8 mouse cellular contexts compared by ENCODE assay signal in genomic region chr4:143324925-143325624, GRCm38 (mm10). TPM values are rescaled to one million over a fixed set of nuclear protein-coding genes. Genes with fewer than 3 reads are reported as not detected.
DNase-seq lines count a peak whose midpoint lies in the region; ATAC-seq and TF ChIP-seq lines count a peak whose summit lies in the region.

No protein-coding gene starts in this region.

- peak overlapping the region; percentile 49; the same call in 1 of the 2 replicates for H3K9ac ChIP-seq in kidney, embryonic 16.5 days (replicated peaks; ENCODE audit: low read length)
- H3K9ac ChIP-seq in intestine, embryonic 16.5 days (ENCODE audit: low read depth, low read length), result no peak overlapping the region
- no peak overlapping the region; the same call in 1 of the 2 replicates for H3K9ac ChIP-seq in midbrain, postnatal 0 days (replicated peaks; ENCODE audit: low read length, poor library complexity, severe bottlenecking)

- H3K9me3 ChIP-seq in kidney, embryonic 16.5 days (ENCODE audit: low read length), result no peaks in the 10 kb centered on the region
- H3K9me3 ChIP-seq in intestine, embryonic 16.5 days (ENCODE audit: control insufficient read depth, low read length), result no peaks in the 10 kb centered on the region; the same call in 1 of the 2 replicates
- H3K9me3 ChIP-seq in midbrain, postnatal 0 days (ENCODE audit: low read length), result no peaks in the 10 kb centered on the region

- WGBS in kidney, embryonic 16.5 days, result 15% methylated on average over 15 of the region's 15 CpGs
- WGBS in intestine, embryonic 16.5 days, result 16% methylated on average over 15 of the region's 15 CpGs
- WGBS in midbrain, postnatal 0 days, result 12% methylated on average over 15 of the region's 15 CpGs

- peaks cover 10% of the 10 kb centered on the region for H3K4me1 ChIP-seq in kidney, embryonic 16.5 days (ENCODE audit: insufficient read depth, low read length)
- H3K4me1 ChIP-seq in embryonic fibroblast, embryonic 13.5 days (ENCODE audit: control insufficient read depth, insufficient read depth, low read length), result peaks cover 2% of the 10 kb centered on the region; the same call in 1 of the 2 replicates
- no peaks in the 10 kb centered on the region for H3K4me1 ChIP-seq in intestine, embryonic 16.5 days (ENCODE audit: control insufficient read depth, insufficient read depth, low read length)
- no peaks in the 10 kb centered on the region for H3K4me1 ChIP-seq in midbrain, postnatal 0 days (ENCODE audit: insufficient read depth, low read length)

- H3K36me3 ChIP-seq in kidney, embryonic 16.5 days (ENCODE audit: insufficient read depth, low read length), result no peaks in the 10 kb centered on the region
- no peaks in the 10 kb centered on the region for H3K36me3 ChIP-seq in intestine, embryonic 16.5 days (ENCODE audit: control insufficient read depth, insufficient read depth, low read length)
- no peaks in the 10 kb centered on the region for H3K36me3 ChIP-seq in midbrain, postnatal 0 days (ENCODE audit: insufficient read depth, low read length)

- TF ChIP-seq CTCF in embryonic fibroblast, embryonic 13.5 days (IDR thresholded peaks at IDR 0.05; ENCODE audit: borderline replicate concordance, insufficient read depth, low read length), result no peak
- TF ChIP-seq CTCF in midbrain, postnatal 0 days (IDR thresholded peaks at IDR 0.05), result no peak

- H3K4me3 ChIP-seq in kidney, embryonic 16.5 days (ENCODE audit: low read length), result peak overlapping the region; percentile 41
- peak overlapping the region; percentile 28; the same call in 1 of the 2 replicates for H3K4me3 ChIP-seq in embryonic fibroblast, embryonic 13.5 days (ENCODE audit: insufficient read depth, low read length)
- peak overlapping the region; percentile 24 for H3K4me3 ChIP-seq in intestine, embryonic 16.5 days (ENCODE audit: low read length)
- H3K4me3 ChIP-seq in midbrain, postnatal 0 days (ENCODE audit: low read depth, low read length), result peak overlapping the region; percentile 10; the same call in 1 of the 2 replicates

- no peak; the same call in 1 of the 2 replicates for ATAC-seq in kidney, embryonic 16.5 days (ENCODE audit: low FRiP score, low TSS enrichment)
- peak; percentile 32; the same call in 1 of the 2 replicates for ATAC-seq in intestine, embryonic 16.5 days
- 0 out of 2 replicates have a peak, but pooled peaks have one; percentile 3 for ATAC-seq in midbrain, postnatal 0 days (ENCODE audit: low FRiP score)

- no peak overlapping the region for H3K27ac ChIP-seq in kidney, embryonic 16.5 days (ENCODE audit: low read length)
- H3K27ac ChIP-seq in embryonic fibroblast, embryonic 13.5 days (ENCODE audit: insufficient read depth, low read length), result no peak overlapping the region
- no peak overlapping the region for H3K27ac ChIP-seq in intestine, embryonic 16.5 days (ENCODE audit: low read length)
- H3K27ac ChIP-seq in midbrain, postnatal 0 days (ENCODE audit: low read depth, low read length), result no peak overlapping the region

- no peaks in the 10 kb centered on the region for H3K27me3 ChIP-seq in kidney, embryonic 16.5 days (ENCODE audit: insufficient read depth, low read length)
- H3K27me3 ChIP-seq in intestine, embryonic 16.5 days (replicated peaks; ENCODE audit: control insufficient read depth, insufficient read depth, low read length), result no peaks in the 10 kb centered on the region
- no peaks in the 10 kb centered on the region for H3K27me3 ChIP-seq in midbrain, postnatal 0 days (ENCODE audit: insufficient read depth, low read length)

- no peak for TF ChIP-seq POLR2A in embryonic fibroblast, embryonic 13.5 days (IDR thresholded peaks at IDR 0.05; ENCODE audit: low read depth, low read length)

- DNase-seq in kidney, adult 18-20 months, result no peak
- DNase-seq in midbrain, postnatal 0 days (ENCODE audit: low spot score), result peak; percentile 24
- DNase-seq in cerebellum, adult 9-11 months, result no peak
- no peak for DNase-seq in natural killer cell, adult 2 months (ENCODE audit: low spot score in 2 of 2)
- no peak for DNase-seq in thymus, postnatal 4 days

- H3K4me2 ChIP-seq in kidney, embryonic 16.5 days (replicated peaks; ENCODE audit: low read depth, low read length), result peak overlapping the region; percentile 69
- peak overlapping the region; percentile 51 for H3K4me2 ChIP-seq in intestine, embryonic 16.5 days (ENCODE audit: low read depth, low read length)
- peak overlapping the region; percentile 47 for H3K4me2 ChIP-seq in midbrain, postnatal 0 days (ENCODE audit: low read depth, low read length, poor library complexity, severe bottlenecking)

RNA-seq across cellular contexts. Expression of gene Lrrc38, which starts 24.5 kb away (rescaled TPM):
- 0.06 and 0.12 TPM in 2 replicates for polyA plus RNA-seq in kidney, embryonic 16.5 days (2015; fragmentation: Nextera tagmentation; extraction: Ambion mirVana)
- polyA plus RNA-seq in embryonic fibroblast, embryonic 13.5 days (2011; ENCODE audit: insufficient read length, low read depth, missing spikeins), result not detected in 2 replicates
- polyA plus RNA-seq in intestine, embryonic 16.5 days (2015; fragmentation: Nextera tagmentation; extraction: Ambion mirVana), result not detected in 2 replicates
- total RNA-seq in midbrain, postnatal 0 days (2014; rRNA removed), result 0.33 and 2.3 TPM in 2 replicates
- 0.64 and 0.67 TPM in 2 replicates for polyA plus RNA-seq in midbrain, postnatal 0 days (2015; fragmentation: Nextera tagmentation; extraction: Ambion mirVana)

RNA-seq across cellular contexts. Expression of gene Pdpn, which starts 25.7 kb away (rescaled TPM):
- 47.5 and 48.2 TPM in 2 replicates for polyA plus RNA-seq in kidney, embryonic 16.5 days (2015; fragmentation: Nextera tagmentation; extraction: Ambion mirVana)
- 163 and 184 TPM in 2 replicates for polyA plus RNA-seq in embryonic fibroblast, embryonic 13.5 days (2011; ENCODE audit: insufficient read length, low read depth, missing spikeins)
- polyA plus RNA-seq in intestine, embryonic 16.5 days (2015; fragmentation: Nextera tagmentation; extraction: Ambion mirVana), result 22.3 and 22.6 TPM in 2 replicates
- 32.3 and 37.6 TPM in 2 replicates for total RNA-seq in midbrain, postnatal 0 days (2014; rRNA removed)
- polyA plus RNA-seq in midbrain, postnatal 0 days (2015; fragmentation: Nextera tagmentation; extraction: Ambion mirVana), result 33.6 and 35.2 TPM in 2 replicates
